Mouse (Mus musculus): Measurements from ENCODE around the gene Dhx15.

DNA sequence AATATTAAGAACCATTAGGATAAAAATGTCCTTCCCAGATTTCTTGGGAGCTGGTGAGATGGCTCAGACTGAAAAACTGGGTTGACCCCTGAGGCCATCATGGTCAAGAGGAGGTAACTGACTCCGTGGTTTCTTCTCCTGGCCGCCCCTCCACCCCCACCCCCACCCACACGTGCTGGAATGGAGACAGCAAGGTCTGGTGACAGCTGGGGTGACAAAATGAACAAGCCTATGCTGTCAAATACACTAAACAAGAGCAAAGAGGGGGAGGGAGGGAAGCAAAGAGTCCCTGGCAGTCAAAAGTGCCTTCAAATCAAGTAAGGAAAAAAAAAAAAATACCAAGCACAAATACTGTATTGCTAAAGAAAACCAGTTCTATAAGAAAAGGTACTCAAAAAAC is 2.1 kb downstream of the Dhx15 start:
- TF ChIP-seq CTCF (IDR thresholded peaks at IDR 0.05; ENCODE audit: low read depth) (no peak), EP300 (IDR thresholded peaks at IDR 0.05; ENCODE audit: low read depth) (no peak)

Data from heart, postnatal 0 days (tissue).